Mouse (Mus musculus) kidney, postnatal 25 days (tissue): ENCODE data around the gene Sp2.

ENCODE experiments used
- DNase-seq, 2 experiments: peaks; one replicate each; pipeline ENCODE4 v3.0.0; 2021; ENCODE audit warnings: mixed read lengths in 2 of 2

Sp2 gene

GRCm38 (mm10) chr11:96969746-96970145 lies 13.0 kb downstream of the Sp2 start:
- DNase-seq: peak; percentile 73 to 85

GRCm38 (mm10) chr11:96969280-96969722 lies 13.5 kb downstream of the Sp2 start:
- DNase-seq: no peak

- no peak for DNase-seq
These were observed 14.3 kb downstream of the Sp2 start for GRCm38 (mm10) chr11:96968476-96968875.

GRCm38 (mm10) chr11:96967544-96968269 lies 15.1 kb downstream of the Sp2 start:
- DNase-seq: no peak

GRCm38 (mm10) chr11:96966914-96967543 lies 15.7 kb downstream of the Sp2 start:
- DNase-seq: no peak

- no peak for DNase-seq
These were observed 16.6 kb downstream of the Sp2 start for GRCm38 (mm10) chr11:96966172-96966571.

- peak; percentile 96 to 98 for DNase-seq
These were observed 19.2 kb downstream of the Sp2 start for GRCm38 (mm10) chr11:96963580-96963979.

GRCm38 (mm10) chr11:96957061-96957805 lies 25.5 kb downstream of the Sp2 start:
- DNase-seq: no peak

GRCm38 (mm10) chr11:96956009-96956724 lies 26.6 kb downstream of the Sp2 start:
- DNase-seq: no peak

- DNase-seq: no peak
These were observed 27.7 kb downstream of the Sp2 start for GRCm38 (mm10) chr11:96955094-96955493.

GRCm38 (mm10) chr11:96952896-96953295 lies 29.9 kb downstream of the Sp2 start:
- DNase-seq: peak in 1 of 2 experiments; percentile 30

- no peak for DNase-seq
These were observed 30.3 kb downstream of the Sp2 start for GRCm38 (mm10) chr11:96952426-96952825.

- DNase-seq: no peak
These were observed 32.0 kb downstream of the Sp2 start for GRCm38 (mm10) chr11:96950767-96951166.

- no peak for DNase-seq
These were observed 34.9 kb downstream of the Sp2 start for GRCm38 (mm10) chr11:96947849-96948248.

GRCm38 (mm10) chr11:96946498-96946897 lies 36.3 kb downstream of the Sp2 start:
- DNase-seq: no peak

- no peak for DNase-seq
These were observed 37.7 kb downstream of the Sp2 start for GRCm38 (mm10) chr11:96944844-96945580.

GRCm38 (mm10) chr11:96943746-96944304 lies 38.9 kb downstream of the Sp2 start, which contains the start of gene Pnpo:
TSS of gene Pnpo (minus strand) at chr11:96943986.
- DNase-seq: peak; percentile 95 to 97

GRCm38 (mm10) chr11:96941989-96942590 lies 40.7 kb downstream of the Sp2 start:
- no peak for DNase-seq

GRCm38 (mm10) chr11:96940578-96941465 lies 41.9 kb downstream of the Sp2 start:
- no peak for DNase-seq

- no peak for DNase-seq
These were observed 44.3 kb downstream of the Sp2 start for GRCm38 (mm10) chr11:96938426-96938800.
